Mouse (Mus musculus): ENCODE results near the gene Spib.

Spib gene

GRCm38 (mm10) chr7:44526414-44527154 is 5.3 kb downstream of the Spib start:
- in situ Hi-C loops (cut with MboI; ENCODE audit: low sequenced_read_pairs): no loop called here

GRCm38 (mm10) chr7:44525126-44525832 is 6.6 kb downstream of the Spib start:
- in situ Hi-C loops (cut with MboI; ENCODE audit: low sequenced_read_pairs): no loop called here

- in situ Hi-C loops (cut with MboI; ENCODE audit: low sequenced_read_pairs): loop anchor here (25.0 kb wide), 1 partner anchor 113 kb away; no protein-coding TSS in a partner anchor
These were observed 7.4 kb downstream of the Spib start, which contains the start of gene Mybpc2 for GRCm38 (mm10) chr7:44524502-44524901. Mybpc2 (minus strand) TSS chr7:44524656.

DNA sequence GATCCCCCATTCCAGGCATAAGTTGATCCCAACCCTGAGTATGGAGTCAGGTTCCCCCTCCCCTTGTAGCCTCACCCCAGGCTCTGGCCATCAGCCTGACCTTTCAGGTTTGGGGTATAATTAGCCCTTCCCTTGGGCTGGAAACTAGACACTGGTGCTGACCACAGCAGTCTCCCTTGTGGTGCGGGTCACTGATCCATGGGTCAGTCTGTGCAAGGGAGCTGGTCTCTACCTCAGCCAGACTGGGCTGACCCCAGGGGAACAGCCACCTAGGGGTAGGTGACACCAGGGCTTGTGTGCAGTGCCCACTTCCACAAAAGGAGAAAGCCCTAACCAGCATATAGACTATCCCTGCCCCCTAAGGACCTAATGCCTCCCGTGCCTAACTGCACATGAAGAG is 8.8 kb downstream of the Spib start:
- in situ Hi-C loops (cut with MboI; ENCODE audit: low sequenced_read_pairs): loop anchor here (25.0 kb wide), 1 partner anchor 114 kb away; no protein-coding TSS in a partner anchor

GRCm38 (mm10) chr7:44521710-44522109 is 10.2 kb downstream of the Spib start:
- in situ Hi-C loops (cut with MboI; ENCODE audit: low sequenced_read_pairs): loop anchor here (25.0 kb wide), 1 partner anchor 116 kb away; no protein-coding TSS in a partner anchor

GRCm38 (mm10) chr7:44520990-44521389 is 10.9 kb downstream of the Spib start:
- in situ Hi-C loops (cut with MboI; ENCODE audit: low sequenced_read_pairs): loop anchor here (25.0 kb wide), 1 partner anchor 116 kb away; no protein-coding TSS in a partner anchor

DNA sequence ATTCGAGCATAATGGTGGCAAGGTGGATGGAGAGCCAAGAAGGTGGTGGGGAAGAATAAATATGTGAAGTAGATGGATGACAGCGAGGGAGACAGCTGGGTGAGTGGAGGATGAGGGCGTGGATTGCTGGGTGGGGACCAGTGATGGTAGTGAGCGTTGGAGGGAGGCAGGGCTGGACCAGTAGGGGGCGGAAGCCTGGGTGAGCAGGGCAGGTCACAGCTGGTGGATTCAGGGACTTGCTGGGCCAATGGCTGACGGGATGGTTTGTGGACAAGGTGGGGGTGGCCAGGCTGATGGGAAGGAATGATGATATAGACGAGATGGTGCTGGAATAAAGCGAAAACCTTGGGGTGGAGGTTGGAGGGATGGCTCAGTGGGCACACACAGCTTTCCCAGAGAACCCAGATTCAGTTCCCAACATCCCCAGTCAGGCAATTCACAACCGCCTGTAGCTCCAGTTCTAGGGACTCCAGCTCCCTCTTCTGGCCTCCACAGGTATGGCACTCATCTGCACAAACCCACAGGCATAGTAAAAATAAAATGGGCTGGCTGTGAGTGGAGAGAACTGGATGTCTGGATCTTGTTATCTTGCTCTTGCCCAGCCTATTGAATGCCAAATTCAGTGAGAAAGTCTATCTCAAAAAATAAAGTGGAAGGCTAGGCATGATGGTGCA is 12.5 kb downstream of the Spib start:
- in situ Hi-C loops (cut with MboI; ENCODE audit: low sequenced_read_pairs): loop anchor here (25.0 kb wide), 1 partner anchor 118 kb away; no protein-coding TSS in a partner anchor

- in situ Hi-C loops (cut with MboI; ENCODE audit: low sequenced_read_pairs): loop anchor here (25.0 kb wide), 1 partner anchor 130 kb away; no protein-coding TSS in a partner anchor
These were observed 24.4 kb downstream of the Spib start for GRCm38 (mm10) chr7:44507491-44507890.

GRCm38 (mm10) chr7:44501563-44502115 is 30.2 kb downstream of the Spib start:
- in situ Hi-C loops (cut with MboI; ENCODE audit: low sequenced_read_pairs): loop anchor here (25.0 kb wide), 1 partner anchor 136 kb away; no protein-coding TSS in a partner anchor

DNA sequence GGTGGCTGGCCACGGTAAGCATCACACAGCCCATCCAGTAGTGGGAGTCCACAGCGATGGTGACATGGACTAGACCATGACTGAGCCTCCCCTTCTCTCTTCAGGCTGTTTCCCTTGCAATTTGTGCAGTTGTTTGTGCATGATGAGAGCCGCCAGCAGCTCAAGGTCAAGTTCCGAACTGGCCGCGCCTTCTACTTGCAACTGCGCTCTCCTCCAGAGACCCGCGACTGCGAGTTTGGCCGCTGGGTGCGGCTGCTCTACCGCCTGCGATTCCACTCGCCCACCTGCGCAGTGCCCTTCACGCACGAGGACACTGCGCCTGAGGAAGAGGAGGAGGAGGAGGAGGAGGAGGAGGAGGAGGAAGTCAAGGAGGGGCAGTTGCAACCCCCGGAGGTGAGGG is 31.8 kb downstream of the Spib start:
- in situ Hi-C loops (cut with MboI; ENCODE audit: low sequenced_read_pairs): loop anchor here (25.0 kb wide), 1 partner anchor 137 kb away; no protein-coding TSS in a partner anchor

DNA sequence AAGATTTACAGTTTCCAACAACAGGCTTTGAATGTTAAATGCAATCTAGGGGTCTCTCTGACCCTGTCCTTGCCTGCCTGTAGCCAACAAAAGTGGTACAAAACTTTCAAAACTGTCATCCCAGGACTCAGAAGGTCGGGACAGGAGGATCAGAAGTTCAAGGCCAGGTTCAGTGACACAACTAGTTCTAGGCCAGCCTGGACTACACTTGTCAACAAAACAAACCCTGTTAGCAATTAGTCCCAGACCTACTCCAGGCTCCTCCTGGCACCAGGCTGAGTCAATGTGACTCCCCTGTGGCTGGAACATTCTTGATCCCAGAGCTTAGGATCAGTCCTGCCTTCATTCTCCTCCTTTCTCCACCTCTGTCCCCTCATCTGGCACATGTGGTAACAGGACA is 32.9 kb downstream of the Spib start:
- in situ Hi-C loops (cut with MboI; ENCODE audit: low sequenced_read_pairs): no loop called here

DNA sequence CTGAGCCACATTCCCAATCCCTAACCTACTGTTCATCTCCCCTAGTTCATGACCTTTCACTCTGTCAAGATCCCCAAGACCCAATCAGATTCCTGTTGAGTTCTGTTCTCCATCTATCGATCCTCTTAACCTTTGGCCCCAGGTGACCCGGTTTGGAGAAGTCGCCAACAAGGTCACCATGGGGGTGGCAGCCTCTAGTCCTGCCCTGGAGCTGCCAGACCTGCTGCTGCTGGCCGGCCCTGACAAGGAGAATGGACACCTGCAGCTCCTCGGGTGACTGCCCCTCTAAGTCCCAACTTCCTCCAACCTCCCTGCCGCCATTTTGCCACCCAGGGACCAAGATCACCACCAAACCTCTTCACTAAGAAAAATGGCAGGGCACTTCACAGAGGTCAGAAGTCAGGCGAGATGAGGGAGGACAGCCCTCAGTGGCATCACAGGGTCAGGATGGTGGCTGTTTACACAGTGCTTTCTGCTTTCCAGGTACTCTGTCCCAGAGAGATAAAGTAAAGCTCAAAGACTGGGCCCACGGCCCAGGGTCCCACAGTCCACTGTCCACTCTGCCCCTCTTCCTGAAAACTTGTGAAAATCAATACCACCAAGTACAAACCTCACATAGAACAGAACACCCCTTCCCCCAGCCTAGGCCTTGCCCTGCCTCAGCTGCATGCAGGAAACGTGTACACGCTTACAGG is 34.4 kb downstream of the Spib start:
- in situ Hi-C loops (cut with MboI; ENCODE audit: low sequenced_read_pairs): no loop called here

- in situ Hi-C loops (cut with MboI; ENCODE audit: low sequenced_read_pairs): no loop called here
These were observed 35.1 kb downstream of the Spib start for GRCm38 (mm10) chr7:44496771-44497109.

GRCm38 (mm10) chr7:44495992-44496770 is 35.7 kb downstream of the Spib start, which contains the start of the genes Emc10 and Fam71e1:
Emc10 (minus strand) TSS chr7:44496529.
Fam71e1 (plus strand) TSS chr7:44496581.
- in situ Hi-C loops (cut with MboI; ENCODE audit: low sequenced_read_pairs): no loop called here

DNA sequence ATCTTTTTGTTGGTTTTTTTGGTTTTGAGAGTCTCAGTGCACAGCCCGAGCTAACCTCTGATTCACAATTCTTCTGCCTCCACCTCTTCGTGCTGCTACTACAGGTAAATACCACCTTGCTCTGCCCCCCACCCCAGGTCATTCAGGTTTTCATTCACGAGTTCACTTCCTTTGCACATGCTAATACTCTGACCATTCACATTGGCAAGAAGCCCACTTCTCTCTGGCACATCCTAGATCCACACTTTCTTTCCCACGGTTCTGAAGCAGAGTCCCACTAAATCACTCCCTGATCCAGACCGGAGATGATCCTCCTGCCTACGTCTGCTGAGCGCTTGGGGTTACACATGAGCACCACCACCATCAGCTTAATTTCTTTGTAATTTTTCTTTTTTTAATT is 36.8 kb downstream of the Spib start:
- in situ Hi-C loops (cut with MboI; ENCODE audit: low sequenced_read_pairs): no loop called here

GRCm38 (mm10) chr7:44494681-44495080 is 37.2 kb downstream of the Spib start:
- in situ Hi-C loops (cut with MboI; ENCODE audit: low sequenced_read_pairs): no loop called here

- in situ Hi-C loops (cut with MboI; ENCODE audit: low sequenced_read_pairs): no loop called here
These were observed 39.6 kb downstream of the Spib start for GRCm38 (mm10) chr7:44492166-44492826.

DNA sequence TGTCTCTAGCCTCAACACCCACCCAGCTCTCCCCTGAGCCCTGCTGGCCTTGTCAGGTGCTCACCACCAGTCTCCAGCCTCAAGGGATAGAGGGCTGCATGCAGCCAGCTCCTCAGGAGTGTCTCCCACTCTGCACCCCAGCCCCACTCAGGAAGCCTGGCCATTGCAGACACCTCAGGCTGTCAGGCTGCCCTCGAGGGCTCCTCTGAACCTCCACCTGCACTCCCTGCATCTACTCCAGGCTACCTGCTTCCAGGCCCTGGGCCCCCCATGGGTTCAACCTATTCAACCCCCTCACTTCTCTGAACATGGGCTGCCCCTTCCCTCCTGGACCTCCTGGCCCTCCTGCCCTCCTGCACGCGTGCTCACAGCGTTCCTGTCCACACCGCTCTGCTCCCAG is 40.5 kb downstream of the Spib start:
- in situ Hi-C loops (cut with MboI; ENCODE audit: low sequenced_read_pairs): no loop called here

GRCm38 (mm10) chr7:44490281-44490680 is 41.6 kb downstream of the Spib start:
- in situ Hi-C loops (cut with MboI; ENCODE audit: low sequenced_read_pairs): no loop called here
